Mouse (Mus musculus) kidney, adult 2 months (tissue): ENCODE data around the gene Scd4. TPM values are rescaled to one million over a fixed set of nuclear protein-coding genes. Genes with fewer than 3 reads are reported as not detected.
"Not testable (repeated sequence)": the region's sequence is repeated elsewhere in the genome, so short reads cannot be mapped to it uniquely, and the experiment has no call there.

ENCODE experiments used
- DNase-seq: peaks from one replicate; pipeline ENCODE4 v3.0.0; 2021
- H3K27ac ChIP-seq: fragments of 200-500 bp; 2 replicates; pipeline ENCODE4 v1.5.1; 2012; ENCODE audit warnings: low read depth, low read length, control low read depth, inconsistent platforms; ENCODE audit not compliant: insufficient read depth
- H3K27me3 ChIP-seq: fragments of 200-500 bp; replicated peaks from 2 replicates; pipeline ENCODE4 v1.6.1; 2012; ENCODE audit warnings: mild to moderate bottlenecking, moderate library complexity, low read length, inconsistent platforms; ENCODE audit not compliant: control insufficient read depth, insufficient read depth
- H3K36me3 ChIP-seq: fragments of 200-500 bp; 2 replicates; pipeline ENCODE4 v1.6.1; 2012; ENCODE audit warnings: mild to moderate bottlenecking, moderate library complexity, low read length, inconsistent platforms; ENCODE audit not compliant: control insufficient read depth, insufficient read depth
- H3K4me1 ChIP-seq: fragments of 200-500 bp; 2 replicates; pipeline ENCODE4 v1.6.1; 2011; ENCODE audit warnings: low read length; ENCODE audit not compliant: control insufficient read depth, insufficient read depth
- H3K4me3 ChIP-seq: fragments of 200-500 bp; 2 replicates; pipeline ENCODE4 v1.5.1; 2011; ENCODE audit warnings: mild to moderate bottlenecking, low read depth, low read length, control low read depth; ENCODE audit not compliant: insufficient read depth
- CTCF ChIP-seq: fragments of 200-500 bp; conservative IDR thresholded peaks from 2 replicates; pipeline ENCODE4 v1.5.1; 2011; ENCODE audit warnings: low read depth, mild to moderate bottlenecking, control low read depth, low read length, moderate library complexity, mixed read lengths; ENCODE audit not compliant: insufficient read depth, insufficient read length
- POLR2A ChIP-seq: fragments of 200-500 bp; IDR thresholded peaks from one replicate; pipeline ENCODE4 v1.6.1; 2011; ENCODE audit warnings: low read depth, low read length, control low read depth
- whole genome bisulfite sequencing: fragments of 180-500 bp; shearing (Covaris S2); methylation state at CpG from one replicate; pipeline ENCODE4 v1.1.7; 2018; 5-methylcytosine and 5-hydroxymethylcytosine counted together
- polyA plus RNA-seq: library from polyadenylated mRNA; depleted of rRNA; stranded (reverse); fragments of >200 nt; gene quantifications from 2 replicates; pipeline ENCODE4 v1.2.3, GENCODE M21; 2012

Gene Scd4
- polyA plus RNA-seq, 1 experiment = 0.23 TPM

- H3K36me3 ChIP-seq = peaks cover 2% of the 10 kb centered on the region; the same call in 1 of the 2 replicates
- no peak overlapping the region for H3K27ac ChIP-seq
- H3K27me3 ChIP-seq = no peaks in the 10 kb centered on the region
- no peak for DNase-seq
- TF ChIP-seq CTCF (no peak), POLR2A (no peak)
- H3K4me1 ChIP-seq = no peaks in the 10 kb centered on the region
- WGBS = 72% methylated on average over 7 of the region's 7 CpGs
- no peak overlapping the region for H3K4me3 ChIP-seq
Measured at GRCm38 (mm10) chr19:44306171-44306570, 26.7 kb upstream of the Scd4 start.

- Histone ChIP-seq H3K27me3 (no peaks in the 10 kb centered on the region), H3K27ac (no peak overlapping the region), H3K4me1 (no peaks in the 10 kb centered on the region; the same call in 1 of the 2 replicates), H3K36me3 (peaks cover 2% of the 10 kb centered on the region; the same call in 1 of the 2 replicates), H3K4me3 (no peak overlapping the region)
- 75% methylated on average over 9 of the region's 9 CpGs for WGBS
- TF ChIP-seq CTCF = no peak
- no peak for TF ChIP-seq POLR2A
- DNase-seq = no peak
Measured at GRCm38 (mm10) chr19:44307101-44307914, 25.6 kb upstream of the Scd4 start.

- H3K36me3 ChIP-seq = peaks cover 2% of the 10 kb centered on the region; the same call in 1 of the 2 replicates
- no peaks in the 10 kb centered on the region; the same call in 1 of the 2 replicates for H3K4me1 ChIP-seq
- H3K27ac ChIP-seq = no peak overlapping the region
- H3K4me3 ChIP-seq = no peak overlapping the region
- DNase-seq = no peak
- no peaks in the 10 kb centered on the region for H3K27me3 ChIP-seq
- 84% methylated on average over 6 of the region's 6 CpGs for WGBS
- TF ChIP-seq CTCF (no peak), POLR2A (no peak)
Measured at GRCm38 (mm10) chr19:44307915-44308470, 24.9 kb upstream of the Scd4 start.

DNA sequence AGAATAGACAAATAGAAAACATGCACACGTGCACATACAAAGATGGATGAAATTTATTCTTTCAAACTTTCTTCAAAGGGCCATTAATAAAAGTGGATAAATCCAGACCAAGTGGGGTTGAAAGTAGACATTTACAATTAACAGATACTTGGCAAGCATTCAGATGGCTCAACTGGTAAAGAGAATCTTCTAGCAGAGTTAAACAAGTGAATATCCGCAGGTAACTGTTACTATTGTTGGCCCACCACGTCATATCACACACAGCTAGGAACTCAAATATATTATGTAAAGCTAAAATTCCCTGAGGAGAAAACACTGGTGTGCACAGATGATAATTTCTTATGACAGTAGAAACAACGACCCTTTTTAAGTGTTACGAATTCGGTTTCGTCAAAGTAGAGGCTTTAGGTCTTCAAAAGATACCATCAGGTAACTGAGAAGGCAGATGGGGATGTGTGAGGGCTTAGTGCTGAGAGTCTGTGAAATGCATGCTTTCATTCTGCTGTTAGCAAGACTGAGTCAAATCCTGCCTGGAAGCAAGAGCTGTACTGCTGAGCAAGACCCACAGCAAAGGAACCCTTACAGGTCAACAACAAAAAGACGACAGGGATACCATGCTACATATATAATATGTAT is 24.2 kb upstream of the Scd4 start:
- Histone ChIP-seq H3K4me3 (no peak overlapping the region), H3K4me1 (no peaks in the 10 kb centered on the region; the same call in 1 of the 2 replicates), H3K36me3 (peaks cover 2% of the 10 kb centered on the region; the same call in 1 of the 2 replicates), H3K27ac (no peak overlapping the region), H3K27me3 (no peaks in the 10 kb centered on the region)
- 88% methylated on average over 8 of the region's 8 CpGs for WGBS
- no peak for DNase-seq
- no peak for TF ChIP-seq CTCF
- no peak for TF ChIP-seq POLR2A

DNA sequence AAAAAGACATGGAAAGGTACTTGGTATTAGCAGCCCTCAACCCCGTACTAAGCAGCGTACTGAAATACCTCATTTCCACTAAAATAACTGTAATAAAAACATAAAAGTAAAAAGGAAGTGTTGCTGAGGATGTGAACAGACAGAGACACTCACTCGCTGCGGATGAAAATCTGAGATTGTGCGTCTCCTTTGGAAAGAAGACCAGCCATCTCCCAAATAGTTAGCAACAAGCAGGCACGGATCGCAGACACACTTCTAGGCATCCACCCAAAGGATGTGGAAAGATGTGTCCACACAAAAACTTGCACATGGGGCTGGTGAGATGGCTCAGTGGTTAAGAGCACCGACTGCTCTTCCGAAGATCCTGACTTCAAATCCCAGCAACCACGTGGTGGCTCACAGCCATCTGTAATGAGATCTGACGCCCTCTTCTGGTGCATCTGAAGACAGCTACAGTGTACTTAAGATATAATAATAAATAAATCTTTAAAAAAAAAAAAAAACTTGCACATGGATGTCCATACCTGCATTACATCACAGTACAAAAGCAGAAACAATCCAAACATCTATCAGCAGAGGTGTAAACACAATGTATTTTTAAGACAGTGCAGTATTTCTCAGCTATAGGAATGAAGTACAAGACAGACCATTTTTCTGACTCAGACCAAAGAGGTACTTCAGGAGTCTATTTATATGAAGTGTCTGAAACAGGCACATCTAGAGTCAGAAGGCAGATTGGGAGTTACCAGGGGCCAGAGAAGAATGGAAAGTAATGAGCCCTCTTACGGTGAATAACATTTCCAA is 23.3 kb upstream of the Scd4 start:
- Histone ChIP-seq H3K36me3 (peaks cover 2% of the 10 kb centered on the region; the same call in 1 of the 2 replicates), H3K4me3 (no peak overlapping the region), H3K4me1 (peaks cover 4% of the 10 kb centered on the region), H3K27ac (no peak overlapping the region), H3K27me3 (no peaks in the 10 kb centered on the region)
- TF ChIP-seq POLR2A (no peak), CTCF (no peak)
- WGBS = 86% methylated on average over 12 of the region's 12 CpGs
- no peak for DNase-seq

- H3K27ac ChIP-seq, H3K36me3 ChIP-seq, DNase-seq, H3K4me1 ChIP-seq, H3K27me3 ChIP-seq, H3K4me3 ChIP-seq: not testable (repeated sequence)
- WGBS = 93% methylated on average over 1 of the region's 1 CpGs
Measured at GRCm38 (mm10) chr19:44310155-44310575, 22.7 kb upstream of the Scd4 start.

DNA sequence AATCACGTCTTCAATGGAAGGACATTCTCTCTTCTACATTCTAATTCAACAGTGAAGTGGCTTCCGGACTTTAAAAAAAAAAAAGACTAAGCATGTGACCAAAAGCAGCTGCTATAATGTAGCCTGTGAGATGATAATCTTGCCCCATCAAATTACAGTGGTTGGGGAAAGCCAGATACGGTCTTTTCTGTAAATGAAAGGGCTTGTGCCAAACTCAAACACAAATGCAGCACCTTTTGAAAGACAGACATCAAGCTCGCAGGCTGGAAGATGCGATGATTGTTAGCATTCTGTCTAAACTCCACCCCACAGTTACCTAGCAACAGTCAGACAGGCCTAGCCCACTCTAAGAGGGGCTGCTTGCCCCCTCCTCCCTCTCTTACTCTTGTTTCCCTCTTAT is 22.1 kb upstream of the Scd4 start:
- Histone ChIP-seq H3K4me3 (no peak overlapping the region), H3K27me3 (no peaks in the 10 kb centered on the region), H3K36me3 (0 out of 2 replicates have a peak, but pooled peaks cover under 1% of the 10 kb centered on the region), H3K27ac (no peak overlapping the region), H3K4me1 (peaks cover 4% of the 10 kb centered on the region)
- TF ChIP-seq CTCF = no peak
- TF ChIP-seq POLR2A = no peak
- 65% methylated on average over 5 of the region's 5 CpGs for WGBS
- DNase-seq = no peak
